Mouse (Mus musculus) liver, embryonic 14.5 days (tissue): ENCODE results near the gene Sult6b1. TPM values are rescaled to one million over a fixed set of nuclear protein-coding genes. Genes with fewer than 3 reads are reported as not detected.

Experiments used
- ATAC-seq: fragments of 200-750 bp; cut with Nextera tagmentation; 2 replicates; pipeline ENCODE4 v1.8.0; 2017; ENCODE audit warnings: moderate number of reproducible peaks, mild to moderate bottlenecking, moderate library complexity; ENCODE audit not compliant: insufficient read depth
- DNase-seq, 3 experiments: peaks; one replicate each; pipeline ENCODE4 v3.0.0-alpha.2; 2012 to 2013; ENCODE audit warnings: low read depth in 3 of 3, low spot score in 3 of 3
- H3K27ac ChIP-seq: fragments of 300-500 bp; sonication (generic); 2 replicates; pipeline ENCODE4 v1.5.1; 2014; ENCODE audit warnings: moderate library complexity, mild to moderate bottlenecking, control low read depth, inconsistent platforms
- H3K27me3 ChIP-seq: fragments of 300-500 bp; sonication (generic); 2 replicates; pipeline ENCODE4 v1.6.1; 2014; ENCODE audit warnings: mild to moderate bottlenecking, low read length, moderate library complexity; ENCODE audit not compliant: control insufficient read depth, insufficient read depth
- H3K36me3 ChIP-seq: fragments of 300-500 bp; sonication (generic); replicated peaks from 2 replicates; pipeline ENCODE4 v1.6.1; 2014; ENCODE audit warnings: low read depth; ENCODE audit not compliant: control insufficient read depth, insufficient read depth
- H3K4me1 ChIP-seq, 2 experiments: fragments of 200-500 bp in 1 of 2; fragments of 300-500 bp in 1 of 2; sonication (generic) in 1 of 2; replicated peaks; 2 replicates each; pipeline ENCODE4 v1.6.1; 2012 to 2014; ENCODE audit warnings: antibody characterized with exemption in 1 of 2, inconsistent platforms in 1 of 2, low read length in 1 of 2; ENCODE audit not compliant: control insufficient read depth in 2 of 2, insufficient read depth in 2 of 2
- H3K4me2 ChIP-seq: fragments of 300-500 bp; sonication (generic); 2 replicates; pipeline ENCODE4 v1.6.1; 2014; ENCODE audit warnings: low read depth, mild to moderate bottlenecking, control low read depth, moderate library complexity
- H3K4me3 ChIP-seq, 2 experiments: fragments of 200-500 bp in 1 of 2; fragments of 300-500 bp in 1 of 2; sonication (generic) in 1 of 2; 2 replicates each; pipeline ENCODE4 v1.5.1; 2012 to 2014; ENCODE audit warnings: low read depth in 2 of 2, low read length in 2 of 2, mild to moderate bottlenecking in 2 of 2, control low read depth in 1 of 2, inconsistent platforms in 1 of 2, moderate library complexity in 1 of 2; ENCODE audit not compliant: insufficient read depth in 1 of 2
- H3K9ac ChIP-seq: fragments of 300-500 bp; sonication (generic); replicated peaks from 2 replicates; pipeline ENCODE4 v1.6.1; 2014; ENCODE audit warnings: mild to moderate bottlenecking, control low read depth, moderate library complexity
- H3K9me3 ChIP-seq: fragments of 300-500 bp; sonication (generic); 2 replicates; pipeline ENCODE4 v1.6.1; 2016; ENCODE audit warnings: low read length, mixed read lengths; ENCODE audit not compliant: control insufficient read depth
- CTCF ChIP-seq: IDR thresholded peaks from 2 replicates; pipeline ENCODE4 v1.5.1; 2016; ENCODE audit warnings: antibody characterized with exemption, low read depth, control low read depth
- EP300 ChIP-seq: IDR thresholded peaks from 2 replicates; pipeline ENCODE4 v1.6.1; 2016; ENCODE audit warnings: antibody characterized with exemption, low read depth
- WGBS: fragments of 180-500 bp; shearing (Covaris S2); extraction: QIAGEN DNeasy Blood & Tissue Kit; methylation state at CpG from one replicate; pipeline ENCODE4 v1.1.7; 2014; ENCODE audit not compliant: insufficient replicate concordance; 5-methylcytosine and 5-hydroxymethylcytosine counted together
- polyA plus RNA-seq, 2 experiments: library from polyadenylated mRNA; depleted of rRNA in 1 of 2; stranded (reverse) in 1 of 2; unstranded in 1 of 2; fragments of >200 nt; fragmentation: Nextera tagmentation in 1 of 2; extraction: Ambion mirVana in 1 of 2; gene quantifications; 2 replicates each; pipeline versions ENCODE4 v1.2.1 to v1.2.3; 2012 to 2014

Sult6b1 gene
- polyA plus RNA-seq, 2 experiments, result 0.08 TPM; not detected in 1

DNA sequence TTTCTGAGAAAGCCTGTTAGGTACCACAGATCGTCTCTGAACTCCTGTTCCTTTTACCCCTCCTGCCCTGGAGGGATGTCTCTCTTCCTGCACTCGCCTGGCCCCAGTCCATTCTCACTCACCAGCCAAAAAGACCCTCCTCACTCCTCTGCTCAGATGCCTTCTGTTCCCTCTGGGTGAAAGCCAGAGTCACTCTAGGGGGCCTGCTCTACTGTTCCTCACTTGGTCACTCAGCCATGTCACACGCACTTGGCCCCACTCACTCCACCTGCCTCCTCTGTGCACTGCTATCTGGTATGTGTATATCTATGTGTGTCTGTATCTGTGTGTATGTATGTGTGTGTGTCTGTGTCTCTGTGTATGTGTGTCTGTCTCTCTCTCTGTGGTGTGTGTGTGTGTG lies 17.6 kb downstream of the Sult6b1 start:
- Histone ChIP-seq H3K27ac (no peak overlapping the region), H3K36me3 (no peaks in the 10 kb centered on the region), H3K9ac (no peak overlapping the region), H3K9me3 (no peaks in the 10 kb centered on the region), H3K4me3 (no peak overlapping the region), H3K4me1 (no peaks in the 10 kb centered on the region), H3K27me3 (no peaks in the 10 kb centered on the region), H3K4me2 (no peak overlapping the region)
- TF ChIP-seq EP300 (no peak), CTCF (no peak)
- ATAC-seq (no peak), DNase-seq (no peak)
- WGBS, result 49% methylated on average over 3 of the region's 3 CpGs

DNA sequence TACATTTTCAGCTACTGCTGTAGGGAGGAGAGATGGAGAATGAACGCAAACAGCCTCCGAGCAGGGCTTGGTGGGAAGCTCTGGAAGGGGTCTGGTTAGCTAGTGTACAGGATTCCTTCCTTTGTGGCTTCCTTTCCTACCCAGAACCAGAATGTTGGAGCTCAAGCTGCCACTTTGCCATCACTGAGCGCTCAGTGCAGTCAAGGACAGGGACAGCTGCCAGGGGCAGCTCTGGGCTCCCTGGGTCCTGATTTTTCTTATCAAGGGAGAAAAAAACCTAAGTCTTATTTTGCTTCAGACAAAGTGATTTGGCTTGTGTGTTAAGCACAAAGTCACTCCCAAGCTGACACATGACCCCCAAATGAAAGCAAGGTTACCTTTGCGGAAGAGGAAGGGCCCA lies 18.2 kb downstream of the Sult6b1 start:
- Histone ChIP-seq H3K27ac (no peak overlapping the region), H3K4me1 (no peaks in the 10 kb centered on the region), H3K4me3 (no peak overlapping the region), H3K36me3 (no peaks in the 10 kb centered on the region), H3K9ac (no peak overlapping the region), H3K9me3 (no peaks in the 10 kb centered on the region), H3K4me2 (no peak overlapping the region), H3K27me3 (no peaks in the 10 kb centered on the region)
- ATAC-seq, result no peak
- no peak for DNase-seq
- TF ChIP-seq EP300 (no peak), CTCF (no peak)
- 54% methylated on average over 4 of the region's 4 CpGs for WGBS

DNA sequence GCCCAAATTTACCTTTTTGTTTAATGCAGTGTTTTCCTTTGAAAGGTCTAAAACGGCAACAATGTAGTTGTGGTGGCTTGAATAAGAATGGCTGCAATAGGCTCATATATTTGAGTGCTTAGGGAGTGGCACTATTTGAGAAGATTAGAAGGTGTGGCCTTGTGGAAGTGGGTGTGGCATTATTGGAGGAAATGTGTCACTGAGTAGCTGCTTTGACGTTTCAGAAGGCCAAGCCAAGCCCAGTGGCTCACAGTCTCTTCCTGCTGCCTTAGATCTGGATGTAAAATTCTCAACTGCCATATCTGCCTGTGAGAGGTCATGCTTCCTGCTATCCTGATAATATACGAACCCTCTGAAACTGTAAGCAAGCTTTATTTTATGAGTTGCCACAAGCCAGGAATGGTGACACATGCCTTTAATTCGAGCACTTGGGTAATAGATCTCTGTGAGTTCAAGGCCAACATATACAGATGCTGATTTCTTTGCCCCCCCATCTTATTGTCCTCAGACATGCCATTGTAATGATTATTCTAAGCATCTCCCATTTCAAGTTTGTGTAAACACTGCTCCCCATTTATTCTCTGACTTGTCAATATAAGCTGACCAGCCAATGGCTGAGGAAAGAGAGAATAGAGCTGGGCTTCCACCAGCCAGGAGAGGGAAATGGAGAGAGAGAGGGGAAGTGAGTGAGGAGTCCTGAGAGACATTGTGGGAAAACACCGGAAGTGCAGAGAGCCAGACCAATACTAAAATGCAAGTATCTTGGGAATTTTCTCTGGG lies 21.3 kb downstream of the Sult6b1 start:
- no peaks in the 10 kb centered on the region for H3K9me3 ChIP-seq
- no peaks in the 10 kb centered on the region for H3K36me3 ChIP-seq
- H3K4me3 ChIP-seq, result no peak overlapping the region
- peaks cover 3 to 11% of the 10 kb centered on the region in 2 experiments; a peak in 3 of 4 replicates for H3K4me1 ChIP-seq
- H3K27ac ChIP-seq, result no peak overlapping the region
- no peak overlapping the region for H3K4me2 ChIP-seq
- DNase-seq, result no peak
- H3K27me3 ChIP-seq, result no peaks in the 10 kb centered on the region
- ATAC-seq, result no peak
- TF ChIP-seq EP300, result no peak
- no peak for TF ChIP-seq CTCF
- H3K9ac ChIP-seq, result no peak overlapping the region
- 64% methylated on average over 5 of the region's 5 CpGs for WGBS

DNA sequence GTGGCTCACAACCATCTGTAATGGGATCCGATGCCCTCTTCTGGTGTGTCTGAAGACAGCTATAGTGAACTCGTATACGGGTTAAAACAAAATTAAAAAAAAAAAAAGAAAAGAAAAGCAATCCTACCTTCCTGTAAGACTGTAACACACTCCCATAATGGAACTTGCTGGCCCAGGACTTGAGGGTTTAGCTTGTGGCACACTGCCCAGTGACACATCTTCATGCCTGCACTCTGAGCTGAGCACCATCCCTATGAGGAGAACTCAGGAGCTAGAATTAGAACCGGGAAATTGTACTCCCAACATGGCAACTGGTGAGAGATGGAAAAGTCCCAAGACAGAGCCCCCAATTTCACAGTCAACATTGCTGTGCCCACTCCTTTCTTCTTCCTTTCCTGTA lies 23.5 kb downstream of the Sult6b1 start:
- Histone ChIP-seq H3K9ac (no peak overlapping the region), H3K4me2 (no peak overlapping the region), H3K36me3 (no peaks in the 10 kb centered on the region; the same call in none of the 2 replicates), H3K4me1 (peaks cover 3 to 11% of the 10 kb centered on the region in 2 experiments; a peak in 3 of 4 replicates), H3K27me3 (no peaks in the 10 kb centered on the region), H3K4me3 (no peak overlapping the region), H3K9me3 (no peaks in the 10 kb centered on the region), H3K27ac (no peak overlapping the region)
- WGBS, result 81% methylated on average over 4 of the region's 4 CpGs
- DNase-seq (no peak), ATAC-seq (no peak)
- no peak for TF ChIP-seq CTCF
- no peak for TF ChIP-seq EP300

- no peaks in the 10 kb centered on the region for H3K27me3 ChIP-seq
- peaks cover 6% of the 10 kb centered on the region for H3K36me3 ChIP-seq
- H3K4me2 ChIP-seq, result peak within 1 kb of the TSS; percentile 77
- TF ChIP-seq EP300 (peak; percentile 39; the same call in 1 of the 2 replicates), CTCF (no peak)
- H3K9ac ChIP-seq, result peak within 1 kb of the TSS; percentile 94
- peaks cover 3 to 11% of the 10 kb centered on the region in 2 experiments; a peak in 3 of 4 replicates for H3K4me1 ChIP-seq
- H3K9me3 ChIP-seq, result no peaks in the 10 kb centered on the region
- H3K4me3 ChIP-seq, result peak within 1 kb of the TSS; percentile 93 to 97
- peak; percentile 97 for ATAC-seq
- peak; percentile 66 to 73 (median 69) for DNase-seq
- peak within 1 kb of the TSS; percentile 75 for H3K27ac ChIP-seq
- WGBS, result 2% methylated on average over 28 of the region's 28 CpGs
Measured at GRCm38 (mm10) chr17:78882401-78883112, 24.2 kb downstream of the Sult6b1 start, which contains the start of gene Eif2ak2. Eif2ak2 (minus strand) TSS chr17:78882573.
